Mouse (Mus musculus) monocyte, adult 5-6 weeks (primary cell): Measurements from ENCODE around the gene Kcnq5. TPM values are rescaled to one million over a fixed set of nuclear protein-coding genes. Genes with fewer than 3 reads are reported as not detected.
"Not testable (repeated sequence)": the region's sequence is repeated elsewhere in the genome, so short reads cannot be mapped to it uniquely, and the experiment has no call there.

ENCODE experiments used
- ATAC-seq: fragments of 153-309, 156-312 bp; replicated peaks from 2 replicates; pipeline ENCODE4 v1.8.0; 2017; ENCODE audit warnings: mild to moderate bottlenecking; ENCODE audit not compliant: low TSS enrichment, insufficient number of reproducible peaks, severe bottlenecking, poor library complexity, low FRiP score
- total RNA-seq: library from RNA; stranded (forward); fragments of 200-1000, 200-491, 200-594 nt; gene quantifications from 3 replicates; pipeline ENCODE4 v1.2.3, GENCODE M21; 2017

The Kcnq5 gene
- total RNA-seq, 1 experiment from 2014 or later: 3.0 TPM

DNA sequence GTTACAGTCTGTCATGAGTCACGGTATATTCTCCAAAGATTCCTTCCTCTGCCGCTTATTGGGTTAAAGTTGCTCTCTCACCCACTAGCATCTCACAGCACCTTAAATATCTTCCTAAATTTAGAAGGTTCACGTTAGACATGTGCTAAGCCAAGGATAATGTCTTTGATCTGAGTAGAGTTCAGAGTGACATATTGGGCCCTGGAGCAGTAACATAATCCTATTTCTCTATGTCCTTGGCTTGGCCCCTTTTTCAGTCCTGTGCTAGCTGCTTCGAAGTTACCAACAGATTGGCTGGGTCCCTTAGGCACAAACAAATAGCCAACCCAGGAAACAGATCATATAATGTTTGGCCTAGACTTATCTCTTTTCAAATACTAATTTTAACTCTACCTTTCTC, 533.7 kb downstream of the Kcnq5 start:
- no peak for ATAC-seq

DNA sequence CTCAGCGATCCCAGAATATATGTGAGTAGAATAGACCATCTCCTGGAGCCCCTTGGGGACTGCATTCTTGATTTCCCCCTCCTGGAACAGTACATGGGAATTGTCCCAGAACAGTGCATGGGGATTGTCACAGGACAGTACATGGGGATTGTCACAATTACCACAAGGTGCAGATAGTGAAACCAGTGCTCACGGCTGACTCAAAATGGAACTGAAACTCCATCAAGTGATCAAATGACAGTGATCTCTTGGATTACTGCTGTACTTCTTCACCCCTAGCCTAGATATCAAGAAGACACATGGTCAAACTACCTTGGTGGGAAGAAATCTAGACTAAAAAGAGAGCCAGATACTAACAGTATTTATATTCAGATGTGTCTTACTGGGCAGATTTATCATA, 536.1 kb downstream of the Kcnq5 start:
- ATAC-seq: no peak

GRCm38 (mm10) chr1:21419370-21419769, 542.4 kb downstream of the Kcnq5 start:
- ATAC-seq: no peak

DNA sequence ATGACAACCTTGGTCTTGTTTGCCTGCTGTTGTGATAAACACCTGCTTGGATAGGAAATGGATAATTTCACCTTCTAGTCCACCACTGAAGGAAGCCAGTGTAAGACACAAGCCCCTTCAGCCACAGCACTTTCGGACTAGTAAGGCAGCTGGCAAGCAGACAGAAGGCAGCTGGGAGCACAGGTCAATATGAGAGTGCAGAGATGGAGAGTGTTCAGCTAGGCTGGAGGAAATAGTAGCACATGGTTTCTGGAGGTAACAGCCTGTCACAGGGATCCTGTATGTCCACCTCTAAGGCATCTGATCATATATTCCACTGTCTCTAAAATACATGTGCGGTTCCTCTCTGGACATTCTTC, 549.6 kb downstream of the Kcnq5 start:
- ATAC-seq: no peak

GRCm38 (mm10) chr1:21411331-21412196, 550.2 kb downstream of the Kcnq5 start:
- ATAC-seq: no peak

- ATAC-seq: no peak
These were observed 554.5 kb downstream of the Kcnq5 start for GRCm38 (mm10) chr1:21407266-21407665.

DNA sequence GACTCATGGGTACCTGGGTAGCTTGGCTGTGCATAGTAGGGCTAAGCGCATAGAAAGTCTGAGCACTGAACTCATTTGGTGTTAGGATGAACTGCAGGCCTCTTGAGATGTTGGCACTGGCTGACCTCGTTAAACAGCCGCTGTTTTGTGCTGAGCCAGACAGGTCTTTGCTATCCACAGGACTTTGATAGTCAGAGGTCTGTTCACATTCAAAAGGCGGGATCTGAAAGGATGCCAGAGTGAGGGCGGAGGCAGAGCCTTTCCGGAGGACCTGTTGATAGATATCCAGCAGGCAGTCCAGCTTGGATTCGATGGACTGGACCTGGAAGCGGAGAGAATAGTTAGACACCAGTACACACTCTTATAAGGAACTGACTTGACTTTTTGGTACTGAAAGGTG, 558.9 kb downstream of the Kcnq5 start:
- ATAC-seq: no peak

DNA sequence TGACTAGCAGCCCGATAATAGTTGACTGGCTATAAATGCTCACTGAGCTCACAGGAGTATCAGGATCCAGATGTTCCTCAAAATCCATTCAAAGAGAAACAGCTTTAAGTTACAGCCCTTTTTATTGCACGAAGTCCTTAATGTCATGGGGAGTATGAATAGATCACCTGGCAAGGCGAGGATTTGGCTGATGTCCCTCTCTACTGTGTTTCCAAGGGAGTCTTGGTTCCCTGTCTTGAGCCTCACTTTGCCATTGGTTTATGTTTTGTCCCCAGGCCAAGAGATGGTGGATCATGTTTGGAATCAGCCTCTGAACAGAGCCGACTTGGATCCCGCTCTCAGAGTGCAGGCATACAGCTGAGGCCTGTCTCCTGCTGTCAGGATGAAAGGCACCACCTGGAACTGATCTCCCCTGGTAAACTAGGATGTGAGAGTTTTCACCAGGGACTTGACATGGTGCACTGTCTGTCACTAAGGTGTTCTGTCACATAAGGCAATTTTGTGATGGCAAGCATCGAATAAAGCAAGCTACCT, 570.5 kb downstream of the Kcnq5 start:
- no peak for ATAC-seq

- ATAC-seq: no peak
These were observed 578.5 kb downstream of the Kcnq5 start, which contains the start of gene Khdc1b for GRCm38 (mm10) chr1:21383256-21383655. Gene Khdc1b (plus strand): TSS chr1:21383556.

- not testable (repeated sequence) for ATAC-seq
These were observed 593.7 kb downstream of the Kcnq5 start, which contains the start of gene Khdc1c for GRCm38 (mm10) chr1:21368031-21368430. Gene Khdc1c (plus strand): TSS chr1:21368331.

- no peak for ATAC-seq
These were observed 612.4 kb downstream of the Kcnq5 start, which contains the start of gene Khdc1a for GRCm38 (mm10) chr1:21349341-21349740. Gene Khdc1a (plus strand): TSS chr1:21349641.
